ENCODE assay signal across 35 mouse cellular contexts in genomic region chr1:77854366-77854765, GRCm38 (mm10).
"Had no signal": no experiment of that assay in that cellular context is flagged by ENCODE, and none has a peak within 500 bp of the region (broad histone marks: within the 10 kb centered on the region; RNA-seq: fewer than 3 reads in every experiment).

No protein-coding gene starts in this region.

- ATAC-seq: hindbrain, embryonic 16.5 days; hindbrain, postnatal 0 days; inflammation-experienced regulatory T-cells, adult 6 months; intestine, embryonic 15.5 days; intestine, embryonic 16.5 days; intestine, postnatal 0 days had no signal

- H3K4me3 ChIP-seq: heart, embryonic 10.5 days; heart, embryonic 12.5 days; heart, embryonic 13.5 days; heart, embryonic 15.5 days; hindbrain, embryonic 10.5 days; hindbrain, embryonic 12.5 days; hindbrain, embryonic 13.5 days; hindbrain, embryonic 15.5 days; intestine, embryonic 15.5 days; kidney, embryonic 15.5 days; layer of hippocampus, adult 2 months had no signal

- H3K36me3 ChIP-seq: heart, embryonic 10.5 days; heart, embryonic 12.5 days; heart, embryonic 13.5 days; heart, embryonic 15.5 days; hindbrain, embryonic 10.5 days; hindbrain, embryonic 12.5 days; hindbrain, embryonic 13.5 days; hindbrain, embryonic 15.5 days; intestine, embryonic 15.5 days; kidney, embryonic 15.5 days had no signal

- DNase-seq: heart, postnatal 10 days; heart, postnatal 14 days; heart, postnatal 36 days; heart, postnatal 4 days; kidney, adult 11 months; kidney, adult 18-20 months; kidney, adult 2 months; kidney, adult 8-10 months; kidney, adult 9 months; kidney, postnatal 10 days; kidney, postnatal 14 days; kidney, postnatal 25 days; kidney, postnatal 36 days; kidney, postnatal 4 days; layer of hippocampus, adult 9-11 months; layer of hippocampus, postnatal 36 days had no signal

- H3K27ac ChIP-seq: heart, embryonic 10.5 days; heart, embryonic 13.5 days; heart, embryonic 15.5 days; hindbrain, embryonic 10.5 days; hindbrain, embryonic 12.5 days; hindbrain, embryonic 13.5 days; hindbrain, embryonic 14.5 days; hindbrain, embryonic 15.5 days; hindbrain, postnatal 0 days; intestine, embryonic 15.5 days; kidney, embryonic 15.5 days; kidney, postnatal 0 days; layer of hippocampus, adult 2 months had no signal

- H3K9me3 ChIP-seq: heart, embryonic 10.5 days; heart, embryonic 12.5 days; heart, embryonic 13.5 days; heart, embryonic 15.5 days; hindbrain, embryonic 10.5 days; hindbrain, embryonic 12.5 days; hindbrain, embryonic 13.5 days; hindbrain, embryonic 15.5 days; intestine, embryonic 15.5 days; kidney, embryonic 15.5 days had no signal

- H3K9ac ChIP-seq: heart, embryonic 12.5 days; heart, embryonic 13.5 days; heart, embryonic 15.5 days; hindbrain, embryonic 12.5 days; hindbrain, embryonic 13.5 days; hindbrain, embryonic 14.5 days; hindbrain, embryonic 15.5 days; intestine, embryonic 15.5 days; kidney, embryonic 15.5 days had no signal

- H3K4me2 ChIP-seq: heart, embryonic 11.5 days; heart, embryonic 12.5 days; heart, embryonic 13.5 days; heart, embryonic 15.5 days; hindbrain, embryonic 12.5 days; hindbrain, embryonic 13.5 days; hindbrain, embryonic 14.5 days; hindbrain, embryonic 15.5 days; intestine, embryonic 15.5 days; kidney, embryonic 15.5 days had no signal

- H3K4me1 ChIP-seq: heart, embryonic 10.5 days; heart, embryonic 12.5 days; heart, embryonic 13.5 days; heart, embryonic 15.5 days; hindbrain, embryonic 10.5 days; hindbrain, embryonic 12.5 days; hindbrain, embryonic 13.5 days; hindbrain, embryonic 15.5 days; intestine, embryonic 15.5 days; kidney, embryonic 15.5 days had no signal

- H3K27me3 ChIP-seq: heart, embryonic 12.5 days; heart, embryonic 13.5 days; heart, embryonic 15.5 days; hindbrain, embryonic 12.5 days; hindbrain, embryonic 13.5 days; hindbrain, embryonic 15.5 days; intestine, embryonic 15.5 days; kidney, embryonic 15.5 days had no signal
